Mouse (Mus musculus): ENCODE measurements around the gene Eprs. TPM values are rescaled to one million over a fixed set of nuclear protein-coding genes. Genes with fewer than 3 reads are reported as not detected.

The Eprs gene
- polyA plus RNA-seq, 1 experiment, result 10.7 TPM

GRCm38 (mm10) chr1:185353351-185353750, 9.5 kb upstream of the Eprs start:
- TF ChIP-seq POLR2A (IDR thresholded peaks at IDR 0.05; ENCODE audit: borderline replicate concordance, extremely low read depth, low read depth, low read length) (no peak), CTCF (IDR thresholded peaks at IDR 0.05; ENCODE audit: insufficient read depth, low read length) (no peak)
- WGBS, result 96% methylated on average over 8 of the region's 8 CpGs
- no peak for DNase-seq
- Histone ChIP-seq H3K4me3 (replicated peaks; ENCODE audit: extremely low read depth, low read depth, low read length) (no peak overlapping the region), H3K4me1 (ENCODE audit: control insufficient read depth, insufficient read depth, low read length) (no peaks in the 10 kb centered on the region)

- Histone ChIP-seq H3K4me1 (ENCODE audit: control insufficient read depth, insufficient read depth, low read length) (no peaks in the 10 kb centered on the region), H3K4me3 (replicated peaks; ENCODE audit: extremely low read depth, low read depth, low read length) (no peak overlapping the region)
- no peak for DNase-seq
- WGBS, result 83% methylated on average over 4 of the region's 4 CpGs
- no peak for TF ChIP-seq POLR2A (IDR thresholded peaks at IDR 0.05; ENCODE audit: borderline replicate concordance, extremely low read depth, low read depth, low read length)
- no peak for TF ChIP-seq CTCF (IDR thresholded peaks at IDR 0.05; ENCODE audit: insufficient read depth, low read length)
These were observed 8.1 kb upstream of the Eprs start for GRCm38 (mm10) chr1:185354731-185355130.

GRCm38 (mm10) chr1:185356246-185356645, 6.6 kb upstream of the Eprs start:
- TF ChIP-seq POLR2A (IDR thresholded peaks at IDR 0.05; ENCODE audit: borderline replicate concordance, extremely low read depth, low read depth, low read length) (no peak), CTCF (IDR thresholded peaks at IDR 0.05; ENCODE audit: insufficient read depth, low read length) (no peak)
- 95% methylated on average over 8 of the region's 8 CpGs for WGBS
- DNase-seq, result no peak
- Histone ChIP-seq H3K4me3 (replicated peaks; ENCODE audit: extremely low read depth, low read depth, low read length) (no peak overlapping the region), H3K4me1 (ENCODE audit: control insufficient read depth, insufficient read depth, low read length) (no peaks in the 10 kb centered on the region)

GRCm38 (mm10) chr1:185358211-185358610, 4.6 kb upstream of the Eprs start:
- no peak overlapping the region for H3K4me3 ChIP-seq (replicated peaks; ENCODE audit: extremely low read depth, low read depth, low read length)
- 84% methylated on average over 4 of the region's 4 CpGs for WGBS
- TF ChIP-seq POLR2A (IDR thresholded peaks at IDR 0.05; ENCODE audit: borderline replicate concordance, extremely low read depth, low read depth, low read length), result no peak
- no peak for TF ChIP-seq CTCF (IDR thresholded peaks at IDR 0.05; ENCODE audit: insufficient read depth, low read length)
- no peaks in the 10 kb centered on the region for H3K4me1 ChIP-seq (ENCODE audit: control insufficient read depth, insufficient read depth, low read length)
- DNase-seq, result no peak

GRCm38 (mm10) chr1:185363526-185364182, 810 bp downstream of the Eprs start:
- H3K4me1 ChIP-seq (ENCODE audit: control insufficient read depth, insufficient read depth, low read length), result peaks cover 4% of the 10 kb centered on the region; the same call in 1 of the 2 replicates
- under 1% methylated on average over 22 of the region's 22 CpGs for WGBS
- TF ChIP-seq CTCF (IDR thresholded peaks at IDR 0.05; ENCODE audit: insufficient read depth, low read length) (no peak), POLR2A (IDR thresholded peaks at IDR 0.05; ENCODE audit: borderline replicate concordance, extremely low read depth, low read depth, low read length) (no peak)
- H3K4me3 ChIP-seq (replicated peaks; ENCODE audit: extremely low read depth, low read depth, low read length), result peak overlapping the region; percentile 70
- no peak for DNase-seq

GRCm38 (mm10) chr1:185364183-185364540, 1.3 kb downstream of the Eprs start:
- 22% methylated on average over 6 of the region's 6 CpGs for WGBS
- no peak for DNase-seq
- no peak overlapping the region for H3K4me3 ChIP-seq (replicated peaks; ENCODE audit: extremely low read depth, low read depth, low read length)
- TF ChIP-seq POLR2A (IDR thresholded peaks at IDR 0.05; ENCODE audit: borderline replicate concordance, extremely low read depth, low read depth, low read length) (no peak), CTCF (IDR thresholded peaks at IDR 0.05; ENCODE audit: insufficient read depth, low read length) (no peak)
- peaks cover 4% of the 10 kb centered on the region; the same call in 1 of the 2 replicates for H3K4me1 ChIP-seq (ENCODE audit: control insufficient read depth, insufficient read depth, low read length)

GRCm38 (mm10) chr1:185367383-185367782, 4.5 kb downstream of the Eprs start:
- TF ChIP-seq CTCF (IDR thresholded peaks at IDR 0.05; ENCODE audit: insufficient read depth, low read length), result no peak
- TF ChIP-seq POLR2A (IDR thresholded peaks at IDR 0.05; ENCODE audit: borderline replicate concordance, extremely low read depth, low read depth, low read length), result no peak
- Histone ChIP-seq H3K4me1 (ENCODE audit: control insufficient read depth, insufficient read depth, low read length) (peaks cover 4% of the 10 kb centered on the region; the same call in 1 of the 2 replicates), H3K4me3 (replicated peaks; ENCODE audit: extremely low read depth, low read depth, low read length) (no peak overlapping the region)
- 79% methylated on average over 6 of the region's 6 CpGs for WGBS
- DNase-seq, result no peak

- 94% methylated on average over 6 of the region's 6 CpGs for WGBS
- TF ChIP-seq CTCF (IDR thresholded peaks at IDR 0.05; ENCODE audit: insufficient read depth, low read length), result no peak
- no peak for TF ChIP-seq POLR2A (IDR thresholded peaks at IDR 0.05; ENCODE audit: borderline replicate concordance, extremely low read depth, low read depth, low read length)
- DNase-seq, result no peak
- no peaks in the 10 kb centered on the region; the same call in 1 of the 2 replicates for H3K4me1 ChIP-seq (ENCODE audit: control insufficient read depth, insufficient read depth, low read length)
- H3K4me3 ChIP-seq (replicated peaks; ENCODE audit: extremely low read depth, low read depth, low read length), result no peak overlapping the region
These were observed 7.1 kb downstream of the Eprs start for GRCm38 (mm10) chr1:185369979-185370378.

GRCm38 (mm10) chr1:185376390-185376789, 13.5 kb downstream of the Eprs start:
- Histone ChIP-seq H3K4me3 (replicated peaks; ENCODE audit: extremely low read depth, low read depth, low read length) (no peak overlapping the region), H3K4me1 (ENCODE audit: control insufficient read depth, insufficient read depth, low read length) (no peaks in the 10 kb centered on the region)
- TF ChIP-seq CTCF (IDR thresholded peaks at IDR 0.05; ENCODE audit: insufficient read depth, low read length) (no peak), POLR2A (IDR thresholded peaks at IDR 0.05; ENCODE audit: borderline replicate concordance, extremely low read depth, low read depth, low read length) (no peak)
- DNase-seq, result no peak

- WGBS, result 84% methylated on average over 2 of the region's 2 CpGs
- Histone ChIP-seq H3K4me1 (ENCODE audit: control insufficient read depth, insufficient read depth, low read length) (no peaks in the 10 kb centered on the region), H3K4me3 (replicated peaks; ENCODE audit: extremely low read depth, low read depth, low read length) (no peak overlapping the region)
- TF ChIP-seq POLR2A (IDR thresholded peaks at IDR 0.05; ENCODE audit: borderline replicate concordance, extremely low read depth, low read depth, low read length), result no peak
- no peak for TF ChIP-seq CTCF (IDR thresholded peaks at IDR 0.05; ENCODE audit: insufficient read depth, low read length)
- no peak for DNase-seq
These were observed 14.6 kb downstream of the Eprs start for GRCm38 (mm10) chr1:185377429-185377828.

Measured in lung, adult 2 months (tissue).